Mouse (Mus musculus): Measurements from ENCODE around the gene Smpdl3a. TPM values are rescaled to one million over a fixed set of nuclear protein-coding genes. Genes with fewer than 3 reads are reported as not detected.

Smpdl3a gene
- polyA plus RNA-seq, 1 experiment: 167 TPM

- TF ChIP-seq POLR2A (IDR thresholded peaks at IDR 0.05; ENCODE audit: borderline replicate concordance, extremely low read depth, low read depth, low read length) (no peak), CTCF (IDR thresholded peaks at IDR 0.05; ENCODE audit: insufficient read depth, low read length) (no peak)
- no peaks in the 10 kb centered on the region for H3K4me1 ChIP-seq (ENCODE audit: control insufficient read depth, insufficient read depth, low read length)
- WGBS: 30% methylated on average over 7 of the region's 7 CpGs
- no peak overlapping the region for H3K4me3 ChIP-seq (replicated peaks; ENCODE audit: extremely low read depth, low read depth, low read length)
- no peak for DNase-seq
These were observed 9.8 kb upstream of the Smpdl3a start for GRCm38 (mm10) chr10:57784131-57784875.

- no peak for TF ChIP-seq POLR2A (IDR thresholded peaks at IDR 0.05; ENCODE audit: borderline replicate concordance, extremely low read depth, low read depth, low read length)
- no peak for TF ChIP-seq CTCF (IDR thresholded peaks at IDR 0.05; ENCODE audit: insufficient read depth, low read length)
- 45% methylated on average over 7 of the region's 7 CpGs for WGBS
- H3K4me3 ChIP-seq (replicated peaks; ENCODE audit: extremely low read depth, low read depth, low read length): no peak within 1 kb of the TSS
- no peaks in the 10 kb centered on the region for H3K4me1 ChIP-seq (ENCODE audit: control insufficient read depth, insufficient read depth, low read length)
- no peak for DNase-seq
These were observed 9.3 kb upstream of the Smpdl3a start, which contains the start of gene Fabp7 for GRCm38 (mm10) chr10:57784876-57785150. Gene Fabp7, plus strand, starts transcription at chr10:57784881.

- no peak for TF ChIP-seq POLR2A (IDR thresholded peaks at IDR 0.05; ENCODE audit: borderline replicate concordance, extremely low read depth, low read depth, low read length)
- TF ChIP-seq CTCF (IDR thresholded peaks at IDR 0.05; ENCODE audit: insufficient read depth, low read length): no peak
- no peak overlapping the region for H3K4me3 ChIP-seq (replicated peaks; ENCODE audit: extremely low read depth, low read depth, low read length)
- H3K4me1 ChIP-seq (ENCODE audit: control insufficient read depth, insufficient read depth, low read length): no peaks in the 10 kb centered on the region
- DNase-seq: no peak
- WGBS: 67% methylated on average over 2 of the region's 2 CpGs
These were observed 8.6 kb upstream of the Smpdl3a start for GRCm38 (mm10) chr10:57785552-57785951.

- TF ChIP-seq CTCF (IDR thresholded peaks at IDR 0.05; ENCODE audit: insufficient read depth, low read length): no peak
- no peak for TF ChIP-seq POLR2A (IDR thresholded peaks at IDR 0.05; ENCODE audit: borderline replicate concordance, extremely low read depth, low read depth, low read length)
These were observed 1.2 kb upstream of the Smpdl3a start for GRCm38 (mm10) chr10:57792957-57793356.

GRCm38 (mm10) chr10:57794491-57795461, 641 bp downstream of the Smpdl3a start:
- peak; percentile 75 for DNase-seq
- peaks cover 7% of the 10 kb centered on the region; the same call in 1 of the 2 replicates for H3K4me1 ChIP-seq (ENCODE audit: control insufficient read depth, insufficient read depth, low read length)
- WGBS: under 1% methylated on average over 44 of the region's 44 CpGs
- TF ChIP-seq POLR2A (IDR thresholded peaks at IDR 0.05; ENCODE audit: borderline replicate concordance, extremely low read depth, low read depth, low read length) (peak; percentile 49; the same call in 1 of the 2 replicates), CTCF (IDR thresholded peaks at IDR 0.05; ENCODE audit: insufficient read depth, low read length) (no peak)
- H3K4me3 ChIP-seq (replicated peaks; ENCODE audit: extremely low read depth, low read depth, low read length): peak overlapping the region; percentile 73

More at GRCm38 (mm10) chr10:57792957-57793356, 1.2 kb upstream of the Smpdl3a start:
- no peak for DNase-seq
- Histone ChIP-seq H3K4me3 (replicated peaks; ENCODE audit: extremely low read depth, low read depth, low read length) (no peak overlapping the region), H3K4me1 (ENCODE audit: control insufficient read depth, insufficient read depth, low read length) (peaks cover 7% of the 10 kb centered on the region; the same call in 1 of the 2 replicates)
- 94% methylated on average over 1 of the region's 1 CpGs for WGBS

DNA sequence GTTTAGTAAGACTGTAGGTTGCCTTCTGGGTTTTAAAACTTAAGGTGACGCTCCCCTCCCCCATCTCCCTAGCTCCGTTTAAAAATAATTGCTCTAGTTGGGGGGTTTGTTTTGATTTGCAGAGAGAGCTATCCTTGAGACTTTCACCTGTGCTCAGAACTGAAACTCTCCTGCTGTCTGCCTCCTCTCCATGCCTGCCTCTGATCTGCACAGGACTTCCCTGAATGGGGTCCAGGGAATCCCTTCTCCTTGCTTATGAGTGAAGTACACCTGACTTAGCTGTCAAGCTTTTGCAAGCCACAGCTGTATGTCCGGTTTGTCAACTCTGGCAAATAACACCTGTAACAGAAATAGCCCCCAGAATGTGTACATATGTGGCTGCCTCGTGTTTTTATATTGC, 1.4 kb downstream of the Smpdl3a start:
- no peak for DNase-seq
- WGBS: 27% methylated on average over 4 of the region's 4 CpGs
- Histone ChIP-seq H3K4me1 (ENCODE audit: control insufficient read depth, insufficient read depth, low read length) (peaks cover 7% of the 10 kb centered on the region; the same call in 1 of the 2 replicates), H3K4me3 (replicated peaks; ENCODE audit: extremely low read depth, low read depth, low read length) (peak overlapping the region; percentile 73)
- TF ChIP-seq POLR2A (IDR thresholded peaks at IDR 0.05; ENCODE audit: borderline replicate concordance, extremely low read depth, low read depth, low read length) (no peak), CTCF (IDR thresholded peaks at IDR 0.05; ENCODE audit: insufficient read depth, low read length) (no peak)

DNA sequence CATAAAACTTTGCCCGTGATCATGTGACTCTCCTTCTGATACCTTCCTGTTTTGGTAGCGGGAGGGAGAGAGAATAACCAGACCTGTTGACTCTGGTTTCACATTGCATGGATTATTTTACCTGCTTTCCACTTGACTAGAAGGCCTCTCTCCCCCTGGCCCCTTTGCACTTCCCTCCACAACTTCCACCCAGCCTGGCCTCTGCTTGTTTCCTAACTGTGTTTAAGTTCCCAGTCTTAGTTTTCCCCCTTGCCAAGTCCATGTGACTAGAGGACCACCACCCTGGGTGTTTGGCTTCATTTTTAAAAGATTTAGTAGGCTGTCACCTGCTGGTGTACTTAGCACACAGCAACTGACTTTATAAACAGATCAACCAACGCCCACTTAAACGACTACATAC, 1.9 kb downstream of the Smpdl3a start:
- TF ChIP-seq POLR2A (IDR thresholded peaks at IDR 0.05; ENCODE audit: borderline replicate concordance, extremely low read depth, low read depth, low read length): no peak
- no peak for TF ChIP-seq CTCF (IDR thresholded peaks at IDR 0.05; ENCODE audit: insufficient read depth, low read length)
- peak overlapping the region; percentile 32 for H3K4me3 ChIP-seq (replicated peaks; ENCODE audit: extremely low read depth, low read depth, low read length)
- peaks cover 7% of the 10 kb centered on the region; the same call in 1 of the 2 replicates for H3K4me1 ChIP-seq (ENCODE audit: control insufficient read depth, insufficient read depth, low read length)
- WGBS: 25% methylated on average over 4 of the region's 4 CpGs
- DNase-seq: peak; percentile 52

DNA sequence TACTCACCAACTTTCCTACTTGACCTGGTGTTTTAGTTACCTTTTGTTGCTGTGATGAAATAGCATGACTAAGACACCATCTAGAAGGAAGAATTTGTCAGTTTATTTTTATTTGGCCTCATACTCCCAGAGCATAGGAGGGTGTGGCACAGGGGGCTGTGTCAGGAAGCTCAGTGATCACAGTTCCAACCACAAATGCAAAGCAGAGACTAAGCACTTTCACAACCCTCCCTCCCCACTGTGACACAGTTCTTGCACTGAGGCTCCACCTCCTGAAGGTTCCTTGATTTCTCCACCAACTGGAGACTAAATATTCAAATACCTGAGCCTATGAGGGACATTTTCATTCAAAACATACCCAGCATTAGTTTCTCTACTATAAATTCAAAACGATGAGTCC, 5.4 kb downstream of the Smpdl3a start:
- Histone ChIP-seq H3K4me3 (replicated peaks; ENCODE audit: extremely low read depth, low read depth, low read length) (no peak overlapping the region), H3K4me1 (ENCODE audit: control insufficient read depth, insufficient read depth, low read length) (peaks cover 4% of the 10 kb centered on the region; the same call in 1 of the 2 replicates)
- TF ChIP-seq POLR2A (IDR thresholded peaks at IDR 0.05; ENCODE audit: borderline replicate concordance, extremely low read depth, low read depth, low read length) (no peak), CTCF (IDR thresholded peaks at IDR 0.05; ENCODE audit: insufficient read depth, low read length) (no peak)
- no peak for DNase-seq
- WGBS: 92% methylated on average over 1 of the region's 1 CpGs

- TF ChIP-seq CTCF (IDR thresholded peaks at IDR 0.05; ENCODE audit: insufficient read depth, low read length) (no peak), POLR2A (IDR thresholded peaks at IDR 0.05; ENCODE audit: borderline replicate concordance, extremely low read depth, low read depth, low read length) (no peak)
These were observed 13.6 kb downstream of the Smpdl3a start for GRCm38 (mm10) chr10:57807754-57808153.

More at GRCm38 (mm10) chr10:57807754-57808153, 13.6 kb downstream of the Smpdl3a start:
- WGBS: 92% methylated on average over 6 of the region's 6 CpGs
- Histone ChIP-seq H3K4me3 (replicated peaks; ENCODE audit: extremely low read depth, low read depth, low read length) (no peak overlapping the region), H3K4me1 (ENCODE audit: control insufficient read depth, insufficient read depth, low read length) (no peaks in the 10 kb centered on the region)
- no peak for DNase-seq
